Mouse (Mus musculus) heart, embryonic 10.5 days (tissue): ENCODE results near the gene Zhx3. TPM values are rescaled to one million over a fixed set of nuclear protein-coding genes. Genes with fewer than 3 reads are reported as not detected.

ENCODE experiments used
- DNase-seq: peaks from one replicate; pipeline ENCODE4 v3.0.0-alpha.2; 2017; ENCODE audit warnings: low spot score
- H3K27ac ChIP-seq: fragments of 300-500 bp; sonication (generic); 2 replicates; pipeline ENCODE4 v1.5.1; 2016; ENCODE audit warnings: mild to moderate bottlenecking
- H3K27me3 ChIP-seq: fragments of 300-500 bp; sonication (generic); 2 replicates; pipeline ENCODE4 v1.6.1; 2016; ENCODE audit warnings: mild to moderate bottlenecking; ENCODE audit not compliant: poor library complexity, insufficient read depth, severe bottlenecking
- H3K36me3 ChIP-seq: fragments of 300-500 bp; sonication (generic); 2 replicates; pipeline ENCODE4 v1.6.1; 2016; ENCODE audit warnings: mild to moderate bottlenecking, moderate library complexity
- H3K4me1 ChIP-seq: fragments of 300-500 bp; sonication (generic); 2 replicates; pipeline ENCODE4 v1.6.1; 2016; ENCODE audit warnings: mild to moderate bottlenecking
- H3K4me3 ChIP-seq: fragments of 300-500 bp; sonication (generic); 2 replicates; pipeline ENCODE4 v1.5.1; 2016; ENCODE audit warnings: mild to moderate bottlenecking, moderate library complexity
- H3K9me3 ChIP-seq: fragments of 300-500 bp; sonication (generic); 2 replicates; pipeline ENCODE4 v1.6.1; 2016; ENCODE audit warnings: mild to moderate bottlenecking, moderate library complexity
- WGBS: fragments of 180-500 bp; shearing (Covaris S2); methylation state at CpG from one replicate; pipeline ENCODE4 v1.1.7; 2016; 5-methylcytosine and 5-hydroxymethylcytosine counted together
- polyA plus RNA-seq: library from polyadenylated mRNA; unstranded; fragments of >200 nt; fragmentation: Nextera tagmentation; extraction: Ambion mirVana; gene quantifications from 2 replicates; pipeline ENCODE4 v1.2.1, GENCODE M21; 2016

The Zhx3 gene
- polyA plus RNA-seq, 1 experiment from 2014 or later, result 6.1 TPM

GRCm38 (mm10) chr2:160725877-160726864 is 146.6 kb downstream of the Zhx3 start:
- Histone ChIP-seq H3K27me3 (no peaks in the 10 kb centered on the region), H3K36me3 (peaks cover 37% of the 10 kb centered on the region), H3K4me1 (peaks cover 12% of the 10 kb centered on the region; the same call in 1 of the 2 replicates), H3K9me3 (no peaks in the 10 kb centered on the region), H3K27ac (no peak overlapping the region), H3K4me3 (no peak overlapping the region)
- WGBS, result 78% methylated on average over 6 of the region's 6 CpGs
- DNase-seq, result no peak

- H3K27me3 ChIP-seq, result no peaks in the 10 kb centered on the region
- peaks cover 53% of the 10 kb centered on the region for H3K36me3 ChIP-seq
- 90% methylated on average over 5 of the region's 5 CpGs for WGBS
- H3K9me3 ChIP-seq, result no peaks in the 10 kb centered on the region
- H3K27ac ChIP-seq, result no peak overlapping the region
- no peaks in the 10 kb centered on the region for H3K4me1 ChIP-seq
- no peak overlapping the region for H3K4me3 ChIP-seq
- DNase-seq, result no peak
Measured at GRCm38 (mm10) chr2:160724536-160724935, 148.3 kb downstream of the Zhx3 start.

DNA sequence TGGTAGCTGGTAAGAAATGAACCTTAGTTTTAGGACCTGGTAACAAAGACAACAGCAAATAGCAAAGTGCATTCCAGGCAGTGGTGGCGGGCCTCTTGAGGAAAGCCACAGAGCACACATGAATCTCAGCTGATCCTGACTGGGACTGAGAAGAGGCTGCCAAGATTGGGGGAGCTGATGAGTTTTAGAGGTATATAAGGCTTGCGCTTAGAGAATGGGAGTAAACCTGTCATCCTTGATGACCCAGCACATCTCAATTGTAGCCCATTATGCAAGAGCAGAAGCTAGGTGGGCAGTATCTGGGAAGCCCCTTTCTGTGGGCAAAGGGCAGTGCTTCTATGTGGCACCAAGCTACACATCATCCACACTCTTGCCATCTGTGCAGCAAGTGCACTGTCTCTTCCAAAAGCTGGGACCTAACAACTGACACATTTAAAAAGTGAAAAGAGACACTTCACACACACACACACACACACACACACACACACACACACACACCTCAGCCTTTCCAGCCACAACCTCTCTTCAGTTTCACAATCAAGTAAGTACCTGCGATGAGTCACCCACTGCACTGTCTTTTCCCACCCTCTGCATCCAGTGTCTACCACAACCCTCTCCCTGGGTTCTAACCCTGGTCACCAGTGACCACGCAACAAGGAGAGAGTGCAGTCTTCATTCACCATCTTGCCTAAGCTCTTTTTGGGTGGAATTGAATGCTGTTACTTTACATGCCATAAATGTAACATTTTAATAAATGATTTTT is 149.0 kb downstream of the Zhx3 start:
- no peaks in the 10 kb centered on the region for H3K4me1 ChIP-seq
- no peak overlapping the region for H3K4me3 ChIP-seq
- no peak overlapping the region for H3K27ac ChIP-seq
- no peaks in the 10 kb centered on the region for H3K27me3 ChIP-seq
- H3K9me3 ChIP-seq, result no peaks in the 10 kb centered on the region
- WGBS, result 89% methylated on average over 4 of the region's 4 CpGs
- no peak for DNase-seq
- peaks cover 60% of the 10 kb centered on the region for H3K36me3 ChIP-seq

GRCm38 (mm10) chr2:160722714-160723113 is 150.1 kb downstream of the Zhx3 start:
- no peak for DNase-seq
- WGBS, result 92% methylated on average over 4 of the region's 4 CpGs
- Histone ChIP-seq H3K27me3 (no peaks in the 10 kb centered on the region), H3K27ac (no peak overlapping the region), H3K4me1 (no peaks in the 10 kb centered on the region), H3K4me3 (no peak overlapping the region), H3K9me3 (no peaks in the 10 kb centered on the region), H3K36me3 (peaks cover 71% of the 10 kb centered on the region)

DNA sequence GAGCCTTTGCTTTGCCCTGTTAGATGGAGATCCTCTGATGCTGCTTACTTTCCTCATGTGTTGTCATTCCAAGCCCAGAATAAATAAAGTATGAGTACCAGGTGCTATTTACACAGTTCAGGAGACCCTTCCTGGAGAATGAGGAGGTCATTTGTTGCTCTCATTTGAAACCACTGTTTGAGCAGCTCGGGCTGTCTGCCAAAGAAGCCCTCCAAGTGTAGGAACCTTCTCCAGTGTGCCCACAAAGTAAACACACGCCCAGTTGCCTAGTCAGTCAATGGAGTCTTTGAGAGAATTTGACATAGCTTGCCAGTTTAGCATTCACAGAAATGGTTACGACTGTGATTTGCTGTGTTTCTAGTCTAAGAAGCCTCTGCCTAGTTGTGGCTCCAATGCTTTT is 154.0 kb downstream of the Zhx3 start:
- Histone ChIP-seq H3K4me3 (no peak overlapping the region), H3K4me1 (no peaks in the 10 kb centered on the region), H3K27ac (no peak overlapping the region), H3K27me3 (no peaks in the 10 kb centered on the region), H3K36me3 (peaks cover 94% of the 10 kb centered on the region), H3K9me3 (no peaks in the 10 kb centered on the region)
- DNase-seq, result no peak
- WGBS, result 95% methylated on average over 3 of the region's 3 CpGs

GRCm38 (mm10) chr2:160717269-160717668 is 155.5 kb downstream of the Zhx3 start:
- Histone ChIP-seq H3K27ac (no peak overlapping the region), H3K4me1 (no peaks in the 10 kb centered on the region), H3K27me3 (no peaks in the 10 kb centered on the region), H3K9me3 (no peaks in the 10 kb centered on the region), H3K36me3 (peaks cover 97% of the 10 kb centered on the region), H3K4me3 (no peak overlapping the region)
- DNase-seq, result no peak
- 76% methylated on average over 5 of the region's 5 CpGs for WGBS

DNA sequence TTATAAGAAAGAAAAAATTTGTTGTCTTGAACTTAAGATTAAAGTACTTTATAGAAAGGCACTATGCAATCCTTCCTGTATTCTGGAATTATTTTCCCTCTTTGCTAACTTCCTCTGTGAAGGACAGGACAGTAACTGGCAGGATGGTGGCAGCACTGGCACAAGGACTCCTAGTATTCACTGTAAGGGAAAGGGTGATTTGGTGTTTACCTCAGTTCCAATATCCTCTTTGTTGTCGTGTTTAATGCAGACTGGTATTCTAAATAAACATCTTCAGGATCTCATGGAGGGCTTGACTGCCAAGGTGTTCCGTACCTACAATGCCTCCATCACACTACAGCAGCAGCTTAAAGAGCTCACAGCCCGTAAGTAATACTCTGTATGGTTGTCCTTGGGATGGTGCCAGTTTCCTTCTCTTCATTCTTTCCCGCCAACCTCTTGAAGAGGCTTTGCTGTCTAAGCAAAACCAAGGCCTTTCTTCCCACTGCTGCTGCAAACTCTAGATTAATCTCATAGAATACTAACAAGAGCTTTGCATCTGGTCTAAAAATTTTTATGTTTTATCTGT is 157.3 kb downstream of the Zhx3 start:
- H3K9me3 ChIP-seq, result no peaks in the 10 kb centered on the region
- no peaks in the 10 kb centered on the region for H3K4me1 ChIP-seq
- H3K27ac ChIP-seq, result no peak overlapping the region
- 91% methylated on average over 4 of the region's 4 CpGs for WGBS
- peaks cover 95% of the 10 kb centered on the region for H3K36me3 ChIP-seq
- no peak for DNase-seq
- no peaks in the 10 kb centered on the region for H3K27me3 ChIP-seq
- H3K4me3 ChIP-seq, result no peak overlapping the region

DNA sequence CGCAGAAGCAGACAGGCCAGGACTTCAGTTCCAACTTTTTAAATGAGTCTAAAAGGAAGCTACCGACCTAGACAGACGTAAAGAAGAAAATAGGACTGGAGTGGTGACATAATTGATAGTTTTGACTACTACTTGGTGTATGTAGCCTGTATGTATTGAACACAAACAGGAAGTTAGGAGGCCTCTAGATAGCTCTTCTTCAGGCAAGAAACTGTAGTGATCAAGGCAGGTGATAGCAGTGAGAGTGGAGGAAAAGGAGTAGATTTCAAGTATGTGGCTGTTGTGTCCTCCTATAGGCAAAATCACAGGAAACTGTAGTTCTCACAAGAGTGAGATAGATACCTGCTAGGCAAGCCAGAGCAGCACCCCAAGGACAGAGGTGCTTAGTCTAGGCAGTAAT is 165.1 kb downstream of the Zhx3 start:
- H3K36me3 ChIP-seq, result peaks cover 85% of the 10 kb centered on the region
- 95% methylated on average over 3 of the region's 3 CpGs for WGBS
- no peaks in the 10 kb centered on the region for H3K27me3 ChIP-seq

DNA sequence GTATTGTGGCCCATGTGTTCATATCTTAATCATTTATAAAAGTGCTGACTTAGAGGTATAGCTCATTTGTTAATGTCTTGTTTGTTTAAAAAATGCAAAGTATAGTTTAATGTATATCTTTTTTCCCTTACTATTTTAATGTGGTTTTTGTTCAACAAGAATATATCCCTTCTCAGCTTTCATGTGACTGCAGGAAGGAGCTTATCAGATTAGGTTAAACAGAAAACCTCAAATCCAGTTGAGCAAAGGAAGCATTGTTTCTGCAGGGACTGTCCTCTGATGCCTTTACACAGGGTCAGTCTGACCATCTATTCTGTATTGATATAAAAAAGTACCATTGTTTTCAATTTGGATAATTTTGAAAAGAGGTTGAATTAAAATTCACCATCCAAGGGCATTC is 170.0 kb downstream of the Zhx3 start:
- Histone ChIP-seq H3K36me3 (peaks cover 84% of the 10 kb centered on the region), H3K27ac (no peak overlapping the region), H3K4me1 (no peaks in the 10 kb centered on the region), H3K4me3 (no peak overlapping the region), H3K9me3 (no peaks in the 10 kb centered on the region), H3K27me3 (no peaks in the 10 kb centered on the region)
- DNase-seq, result no peak

More for the DNA sequence above, 165.1 kb downstream of the Zhx3 start:
- Histone ChIP-seq H3K9me3 (no peaks in the 10 kb centered on the region), H3K4me3 (no peak overlapping the region), H3K4me1 (no peaks in the 10 kb centered on the region), H3K27ac (no peak overlapping the region)
- no peak for DNase-seq

DNA sequence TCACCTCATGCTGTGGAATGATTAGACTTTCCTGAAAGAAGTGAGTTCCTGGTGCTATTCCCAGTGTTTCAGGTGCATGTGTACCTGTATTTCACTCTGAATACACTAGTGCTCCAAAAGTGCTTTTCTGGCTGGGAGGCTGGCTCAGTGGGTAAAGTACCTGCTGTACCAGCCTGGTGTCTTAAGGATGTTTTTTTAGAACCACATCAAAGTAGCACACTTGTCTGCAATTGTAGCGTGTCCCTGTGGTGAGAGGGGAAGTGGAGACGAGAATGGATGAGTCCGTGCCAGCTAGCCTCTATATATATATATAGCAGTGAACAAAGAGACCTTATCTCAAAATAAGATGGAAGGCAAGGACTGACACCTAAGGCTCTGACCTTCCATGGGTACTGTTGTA is 171.2 kb downstream of the Zhx3 start:
- Histone ChIP-seq H3K9me3 (no peaks in the 10 kb centered on the region), H3K27me3 (no peaks in the 10 kb centered on the region), H3K4me1 (no peaks in the 10 kb centered on the region), H3K27ac (no peak overlapping the region), H3K36me3 (peaks cover 79% of the 10 kb centered on the region), H3K4me3 (no peak overlapping the region)
- no peak for DNase-seq
- 64% methylated on average over 3 of the region's 3 CpGs for WGBS

DNA sequence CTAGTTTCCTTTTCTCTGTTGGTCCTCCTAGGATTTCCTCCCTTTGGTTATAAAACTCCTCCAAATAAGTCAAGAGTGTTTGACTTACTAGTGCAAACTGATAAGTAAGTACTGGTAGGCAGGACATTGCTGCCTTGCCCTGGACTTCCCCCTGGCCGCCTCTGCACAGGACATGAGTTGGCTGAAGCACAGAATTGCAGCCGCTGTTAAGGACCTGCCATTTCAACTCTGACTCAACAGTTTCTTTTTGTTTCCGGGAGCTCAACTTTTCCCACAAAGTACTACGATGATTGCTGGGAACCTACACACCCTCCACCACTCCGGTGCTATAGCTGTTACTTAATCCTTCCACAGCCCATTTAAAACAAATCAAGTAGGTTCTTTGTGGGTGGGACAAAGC is 172.5 kb downstream of the Zhx3 start:
- Histone ChIP-seq H3K9me3 (no peaks in the 10 kb centered on the region), H3K27ac (no peak overlapping the region), H3K36me3 (peaks cover 72% of the 10 kb centered on the region), H3K4me3 (no peak overlapping the region), H3K27me3 (no peaks in the 10 kb centered on the region), H3K4me1 (no peaks in the 10 kb centered on the region)
- DNase-seq, result no peak
- 63% methylated on average over 5 of the region's 5 CpGs for WGBS
